Mouse (Mus musculus): ENCODE data around the gene Dock8.

GRCm38 (mm10) chr19:25238121-25238520, 238.8 kb downstream of the Dock8 start:
- TF ChIP-seq GATA1 (IDR thresholded peaks at IDR 0.05; ENCODE audit: borderline replicate concordance, low read length) (no peak), FLI1 (IDR thresholded peaks at IDR 0.05; ENCODE audit: low read length) (no peak)

Data from megakaryocyte, embryonic 14.5 days (primary cell).